In the genomic region with DNA sequence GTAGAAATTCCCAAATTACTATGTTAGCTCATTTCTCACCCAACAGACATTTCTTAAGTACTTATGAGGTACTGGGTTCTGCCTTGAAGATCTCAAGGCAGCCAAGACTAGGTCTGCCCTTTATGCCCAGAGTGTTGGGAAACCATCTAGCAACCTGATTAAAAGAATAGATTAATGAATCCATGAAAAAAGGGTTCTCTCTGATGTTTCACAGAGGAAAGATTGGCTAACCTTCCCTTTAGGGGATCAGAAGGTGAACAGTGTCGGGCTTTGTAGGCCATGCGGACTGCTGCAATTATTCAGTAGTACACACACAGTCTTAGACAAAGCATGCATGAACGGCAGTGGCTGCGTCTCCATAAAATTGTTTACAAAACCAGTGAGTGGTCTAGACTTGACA, we compare ENCODE assay signal across 13 mouse cellular contexts.
"Had no signal": no experiment of that assay in that cellular context is flagged by ENCODE, and none has a peak within 500 bp of the region (broad histone marks: within the 10 kb centered on the region; RNA-seq: fewer than 3 reads in every experiment).

No protein-coding gene starts in this region.

- DNase-seq: cerebellum, adult 8-10 months; cerebellum, adult 9-10 months; cerebellum, adult 9-11 months; cerebellum, postnatal 36 days; embryo, embryonic 11 days; forebrain, postnatal 0 days; gastrocnemius, adult 2 months; gastrocnemius, postnatal 10 days; gastrocnemius, postnatal 14 days; gastrocnemius, postnatal 25 days; gastrocnemius, postnatal 36 days; heart, adult 18-20 months; heart, adult 2 months had no signal
